Mouse (Mus musculus): ENCODE data around the gene Lbhd2.
A peak's percentile ranks its signal among the peaks of the same experiment; 100 is the strongest.

The Lbhd2 gene

DNA sequence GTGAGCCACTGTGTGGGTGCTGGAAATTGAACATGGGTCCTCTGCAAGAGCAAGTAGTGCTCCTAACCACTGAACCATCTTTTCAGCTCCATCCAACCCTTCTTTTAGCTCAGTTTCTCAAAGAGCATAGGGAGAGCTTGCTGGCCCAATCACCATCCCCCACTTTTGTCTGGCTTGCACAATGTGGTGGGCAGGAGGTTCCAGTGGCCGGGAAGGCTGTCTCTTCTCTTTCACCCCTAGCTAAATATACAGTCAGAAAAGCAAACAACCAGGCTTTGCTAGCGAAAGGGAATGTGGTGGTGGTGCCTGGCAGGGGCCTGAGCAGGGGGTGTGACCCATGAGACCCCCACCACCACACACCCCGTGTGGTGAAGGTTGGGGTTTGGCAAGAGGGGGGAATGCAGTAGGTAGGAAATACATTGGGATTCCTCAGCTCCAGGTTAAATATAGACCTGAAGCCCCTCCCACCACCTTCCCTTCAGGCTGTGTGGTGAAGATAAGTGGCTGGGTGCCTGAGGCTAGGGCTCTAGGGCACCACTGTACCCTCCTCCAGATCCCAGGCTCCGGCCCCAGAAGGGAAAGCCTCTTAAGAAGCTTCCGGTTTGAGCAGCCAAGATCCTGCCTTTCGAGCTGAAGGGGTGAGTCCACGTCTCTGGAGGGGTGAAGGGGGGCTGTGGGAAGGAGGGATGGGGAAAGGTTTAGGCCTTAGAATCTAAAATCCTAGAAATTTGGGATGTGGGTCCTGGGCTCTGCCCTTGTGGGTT is 14.5 kb downstream of the Lbhd2 start:
- no peaks in the 10 kb centered on the region for H3K36me3 ChIP-seq (ENCODE audit: control insufficient read depth, insufficient read depth, low read length, poor library complexity, severe bottlenecking)
- DNase-seq (ENCODE audit: low read depth, low spot score), result no peak

DNA sequence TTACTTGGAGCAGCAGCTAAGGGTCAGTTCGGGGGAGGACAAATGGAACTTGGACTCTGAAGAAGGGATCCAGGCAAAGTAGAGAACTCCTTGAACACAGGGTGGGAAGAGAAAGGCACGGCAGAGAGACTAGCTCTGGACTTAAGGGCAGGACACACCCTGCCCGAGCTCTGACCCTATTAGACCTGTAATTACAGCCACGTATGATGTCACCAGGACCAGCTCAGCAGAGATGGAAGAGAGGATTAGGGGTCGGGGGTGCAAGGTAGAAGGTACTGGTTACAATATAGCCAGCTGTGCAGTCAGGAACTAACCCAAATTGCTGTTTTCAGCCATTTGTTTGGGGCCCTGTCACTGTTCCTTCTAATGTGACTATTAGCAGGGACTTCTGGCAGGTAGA is 16.2 kb downstream of the Lbhd2 start:
- no peaks in the 10 kb centered on the region for H3K36me3 ChIP-seq (ENCODE audit: control insufficient read depth, insufficient read depth, low read length, poor library complexity, severe bottlenecking)
- 0 out of 2 replicates have a peak, but pooled peaks cover 2% of the 10 kb centered on the region for H3K27me3 ChIP-seq (ENCODE audit: control insufficient read depth, insufficient read depth, low read length, poor library complexity, severe bottlenecking)
- DNase-seq (ENCODE audit: low read depth, low spot score), result no peak

More for the DNA sequence above, 14.5 kb downstream of the Lbhd2 start:
- H3K27me3 ChIP-seq (ENCODE audit: control insufficient read depth, insufficient read depth, low read length, poor library complexity, severe bottlenecking), result 0 out of 2 replicates have a peak, but pooled peaks cover 2% of the 10 kb centered on the region

DNA sequence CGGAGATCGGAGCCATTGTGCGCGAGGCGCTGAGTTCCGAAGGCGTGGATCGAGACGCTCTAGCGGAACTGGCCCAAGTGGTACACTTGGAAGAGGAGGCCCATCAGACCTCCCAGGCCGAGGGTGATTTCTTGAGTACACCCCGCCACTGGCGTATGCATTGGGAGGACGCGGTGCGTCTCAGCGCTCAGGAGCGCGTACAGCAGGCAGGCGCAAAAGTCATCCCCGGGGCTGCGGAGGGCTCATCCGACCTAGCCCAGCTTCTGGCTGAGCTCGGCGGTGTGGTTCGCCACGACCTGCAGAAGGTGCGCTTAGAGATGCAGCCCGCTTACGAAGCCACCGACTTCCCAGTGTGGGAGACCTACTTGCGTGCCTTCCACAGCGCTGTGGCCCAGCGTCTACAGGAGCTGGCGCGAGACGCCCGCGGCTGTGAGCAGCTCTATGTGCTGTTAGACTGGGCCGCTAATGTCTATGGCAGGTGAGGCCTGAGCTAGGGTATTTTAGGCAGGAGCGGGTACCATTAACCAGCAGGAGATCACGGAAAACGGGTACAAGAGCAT is 17.0 kb downstream of the Lbhd2 start:
- no peak for DNase-seq (ENCODE audit: low read depth, low spot score)
- Histone ChIP-seq H3K27me3 (ENCODE audit: control insufficient read depth, insufficient read depth, low read length, poor library complexity, severe bottlenecking) (0 out of 2 replicates have a peak, but pooled peaks cover 2% of the 10 kb centered on the region), H3K36me3 (ENCODE audit: control insufficient read depth, insufficient read depth, low read length, poor library complexity, severe bottlenecking) (no peaks in the 10 kb centered on the region)

GRCm38 (mm10) chr12:111424547-111424946 is 17.9 kb downstream of the Lbhd2 start:
- no peak for DNase-seq (ENCODE audit: low read depth, low spot score)
- H3K27me3 ChIP-seq (ENCODE audit: control insufficient read depth, insufficient read depth, low read length, poor library complexity, severe bottlenecking), result 0 out of 2 replicates have a peak, but pooled peaks cover 2% of the 10 kb centered on the region
- no peaks in the 10 kb centered on the region for H3K36me3 ChIP-seq (ENCODE audit: control insufficient read depth, insufficient read depth, low read length, poor library complexity, severe bottlenecking)

DNA sequence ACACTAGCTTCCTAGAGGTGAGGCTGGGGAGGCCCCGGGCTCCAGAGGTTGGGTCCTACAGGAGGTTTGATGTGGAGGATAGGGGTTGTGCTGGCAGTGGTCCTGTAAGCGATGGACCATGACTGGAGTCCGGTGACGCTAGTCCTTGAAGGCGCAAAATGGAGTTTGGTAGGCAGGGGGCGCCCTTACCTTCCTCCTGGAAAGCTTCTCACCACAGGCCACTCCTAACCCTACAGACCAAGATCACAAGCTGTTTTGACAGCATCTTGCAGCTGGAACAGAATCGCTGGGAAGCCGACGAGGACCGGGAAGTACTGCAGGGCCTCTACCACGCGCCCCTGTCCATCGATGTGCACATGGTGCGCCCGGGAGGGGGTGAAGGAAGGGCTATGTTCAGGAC is 18.6 kb downstream of the Lbhd2 start:
- peak; percentile 32 for DNase-seq (ENCODE audit: low read depth, low spot score)
- no peaks in the 10 kb centered on the region for H3K36me3 ChIP-seq (ENCODE audit: control insufficient read depth, insufficient read depth, low read length, poor library complexity, severe bottlenecking)
- H3K27me3 ChIP-seq (ENCODE audit: control insufficient read depth, insufficient read depth, low read length, poor library complexity, severe bottlenecking), result 0 out of 2 replicates have a peak, but pooled peaks cover 2% of the 10 kb centered on the region

DNA sequence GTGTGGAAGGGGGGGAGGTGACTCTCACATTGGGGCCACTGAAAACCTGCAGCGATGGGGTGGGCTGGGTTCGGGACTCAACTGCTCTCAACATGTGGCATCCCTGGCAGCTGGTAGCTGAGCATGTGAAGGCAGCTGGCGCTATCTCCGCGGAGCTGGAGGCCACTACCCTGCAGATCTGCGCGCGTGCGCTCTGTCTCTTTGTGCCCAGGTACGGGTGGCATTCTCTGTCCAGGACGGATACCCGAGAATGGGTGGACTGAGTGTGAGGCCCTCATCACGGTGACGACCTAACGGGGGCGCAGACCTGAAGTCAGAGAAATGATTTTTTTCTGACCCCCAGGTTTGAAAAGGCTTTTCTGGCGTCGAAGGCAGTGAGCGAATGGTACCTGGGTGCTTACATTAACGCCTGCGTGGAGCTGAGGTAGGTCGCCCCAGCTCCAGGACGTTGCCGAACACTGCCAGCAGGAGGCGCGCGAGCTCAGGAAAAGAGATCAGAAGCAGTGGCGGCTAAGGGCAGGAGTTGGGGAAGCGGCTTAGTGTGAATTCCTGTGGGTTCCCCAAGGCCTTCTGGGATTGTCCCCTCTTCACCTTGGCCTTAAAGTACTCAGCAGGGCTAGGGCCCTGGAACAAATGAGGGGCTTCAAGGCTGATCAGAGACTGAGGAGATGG is 19.3 kb downstream of the Lbhd2 start:
- 0 out of 2 replicates have a peak, but pooled peaks cover 2% of the 10 kb centered on the region for H3K27me3 ChIP-seq (ENCODE audit: control insufficient read depth, insufficient read depth, low read length, poor library complexity, severe bottlenecking)
- H3K36me3 ChIP-seq (ENCODE audit: control insufficient read depth, insufficient read depth, low read length, poor library complexity, severe bottlenecking), result no peaks in the 10 kb centered on the region
- peak; percentile 73 for DNase-seq (ENCODE audit: low read depth, low spot score)

DNA sequence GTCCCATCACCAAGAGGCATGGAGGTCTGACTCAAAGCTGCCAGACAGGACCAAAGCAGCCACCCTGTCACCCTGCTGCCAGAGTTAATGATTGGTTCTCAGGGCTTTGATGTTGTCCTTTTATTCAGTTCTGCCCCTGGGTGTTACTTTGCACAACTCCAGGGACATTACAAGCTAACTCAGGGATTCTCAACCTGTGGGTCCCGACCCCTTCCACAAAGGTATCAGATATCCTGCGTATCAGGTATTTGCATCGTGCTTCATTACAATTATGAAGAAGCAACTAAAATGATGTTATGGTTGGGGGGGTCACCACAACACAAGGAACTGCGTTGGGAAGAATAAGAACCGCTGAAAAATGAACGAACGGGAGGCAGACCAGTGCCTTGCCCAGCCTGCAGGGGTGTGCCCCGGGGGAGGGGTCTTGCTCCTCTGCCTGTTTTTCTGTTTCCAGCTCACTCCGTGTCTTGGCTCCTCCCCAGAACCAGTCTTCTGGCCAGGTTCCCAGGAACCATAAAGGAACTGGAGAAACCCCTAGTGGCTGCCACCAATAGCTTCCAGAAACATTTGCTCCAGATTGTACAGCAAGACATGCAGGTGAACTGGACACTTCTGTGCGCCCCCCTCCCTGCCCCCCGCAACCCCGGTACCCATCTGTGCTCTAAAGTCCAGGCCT is 21.0 kb downstream of the Lbhd2 start:
- 0 out of 2 replicates have a peak, but pooled peaks cover 2% of the 10 kb centered on the region for H3K27me3 ChIP-seq (ENCODE audit: control insufficient read depth, insufficient read depth, low read length, poor library complexity, severe bottlenecking)
- no peak for DNase-seq (ENCODE audit: low read depth, low spot score)
- H3K36me3 ChIP-seq (ENCODE audit: control insufficient read depth, insufficient read depth, low read length, poor library complexity, severe bottlenecking), result no peaks in the 10 kb centered on the region

DNA sequence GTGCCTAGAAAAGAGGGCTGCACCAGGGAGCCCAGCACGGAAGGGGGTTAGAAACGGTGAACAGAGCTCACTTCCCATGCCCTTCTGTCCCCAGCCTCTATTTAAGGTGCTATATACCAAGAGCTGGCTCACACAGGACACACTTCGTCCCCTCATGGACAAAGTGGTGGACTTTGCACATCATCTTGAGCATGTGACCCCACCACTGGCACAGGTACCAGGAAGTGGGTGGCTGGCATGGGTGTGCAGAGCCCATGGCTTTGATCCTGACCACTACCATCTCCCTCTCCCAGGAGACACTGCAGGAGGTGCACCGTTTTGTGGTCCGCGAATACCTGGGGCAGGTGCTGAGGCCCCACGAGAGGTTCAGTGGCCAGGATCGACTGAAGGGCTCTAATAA is 21.8 kb downstream of the Lbhd2 start:
- no peaks in the 10 kb centered on the region for H3K36me3 ChIP-seq (ENCODE audit: control insufficient read depth, insufficient read depth, low read length, poor library complexity, severe bottlenecking)
- DNase-seq (ENCODE audit: low read depth, low spot score), result no peak
- no peaks in the 10 kb centered on the region for H3K27me3 ChIP-seq (ENCODE audit: control insufficient read depth, insufficient read depth, low read length, poor library complexity, severe bottlenecking)

GRCm38 (mm10) chr12:111428961-111429911 is 22.6 kb downstream of the Lbhd2 start:
- Histone ChIP-seq H3K36me3 (ENCODE audit: control insufficient read depth, insufficient read depth, low read length, poor library complexity, severe bottlenecking) (no peaks in the 10 kb centered on the region), H3K27me3 (ENCODE audit: control insufficient read depth, insufficient read depth, low read length, poor library complexity, severe bottlenecking) (no peaks in the 10 kb centered on the region)
- peak; percentile 34 for DNase-seq (ENCODE audit: low read depth, low spot score)

DNA sequence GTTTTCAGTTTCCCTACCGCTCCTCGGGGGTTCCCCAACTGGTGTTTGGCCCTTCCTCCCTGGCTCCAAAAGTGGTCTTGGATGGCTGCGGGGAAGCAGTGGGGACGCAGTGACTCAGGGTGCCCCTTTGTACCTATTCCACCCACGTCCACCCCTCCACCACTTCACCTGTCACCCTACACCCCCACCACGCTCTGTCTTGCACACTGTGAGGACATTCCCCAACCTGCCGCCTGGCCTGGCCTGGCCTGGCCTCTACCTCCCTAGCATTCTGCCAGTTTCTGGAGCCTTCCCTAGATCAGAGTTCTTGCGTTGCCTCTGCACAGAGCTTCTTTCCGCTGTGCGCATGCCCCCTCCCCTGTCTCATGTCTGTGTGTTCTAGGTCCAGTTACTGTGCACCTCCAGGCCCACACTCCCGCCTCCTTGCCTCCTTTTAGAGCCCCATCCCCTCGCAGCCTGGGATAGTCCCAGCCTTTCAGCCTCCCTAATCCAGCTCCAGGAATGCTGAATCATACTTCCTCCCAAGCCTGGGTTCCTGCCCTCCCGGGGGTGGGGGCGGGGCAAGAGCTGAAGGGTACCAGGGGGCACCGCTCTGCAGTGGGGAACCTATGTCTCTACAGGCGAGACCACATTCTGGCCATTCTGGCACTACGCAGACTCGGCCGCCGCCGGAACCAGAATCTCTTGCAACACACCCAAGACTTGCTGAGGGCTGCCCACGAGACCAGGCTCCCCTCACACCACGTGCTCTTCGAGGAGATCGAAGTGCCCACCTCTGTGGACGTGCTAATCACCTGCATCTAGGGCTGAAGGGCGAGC is 23.6 kb downstream of the Lbhd2 start:
- no peak for DNase-seq (ENCODE audit: low read depth, low spot score)
- H3K27me3 ChIP-seq (ENCODE audit: control insufficient read depth, insufficient read depth, low read length, poor library complexity, severe bottlenecking), result no peaks in the 10 kb centered on the region
- H3K36me3 ChIP-seq (ENCODE audit: control insufficient read depth, insufficient read depth, low read length, poor library complexity, severe bottlenecking), result no peaks in the 10 kb centered on the region

GRCm38 (mm10) chr12:111430868-111431817 is 24.5 kb downstream of the Lbhd2 start:
- H3K27me3 ChIP-seq (ENCODE audit: control insufficient read depth, insufficient read depth, low read length, poor library complexity, severe bottlenecking), result no peaks in the 10 kb centered on the region
- no peaks in the 10 kb centered on the region for H3K36me3 ChIP-seq (ENCODE audit: control insufficient read depth, insufficient read depth, low read length, poor library complexity, severe bottlenecking)
- DNase-seq (ENCODE audit: low read depth, low spot score), result no peak

DNA sequence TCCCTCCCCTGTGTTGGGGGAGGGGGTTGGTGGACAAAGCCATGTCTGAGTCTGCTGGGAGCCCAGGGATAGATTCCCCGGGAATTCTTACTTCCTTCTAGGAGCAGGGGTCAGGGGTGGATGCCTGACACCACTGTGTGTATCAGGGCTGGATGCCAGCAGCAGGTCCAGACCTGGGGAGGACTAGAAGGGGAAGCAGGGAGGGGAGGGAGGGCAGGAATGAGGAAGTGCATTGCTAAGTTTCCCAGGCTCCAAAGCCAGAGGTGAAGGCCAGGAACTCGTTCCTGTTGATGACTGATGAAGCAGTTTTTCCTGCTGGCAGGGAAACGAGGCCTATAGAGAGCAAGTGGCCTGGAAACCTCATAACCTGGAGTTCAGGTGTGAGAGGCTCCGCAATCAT is 25.5 kb downstream of the Lbhd2 start:
- DNase-seq (ENCODE audit: low read depth, low spot score), result no peak
- Histone ChIP-seq H3K27me3 (ENCODE audit: control insufficient read depth, insufficient read depth, low read length, poor library complexity, severe bottlenecking) (no peaks in the 10 kb centered on the region), H3K36me3 (ENCODE audit: control insufficient read depth, insufficient read depth, low read length, poor library complexity, severe bottlenecking) (no peaks in the 10 kb centered on the region)

Measured in splenic B cell, adult 2 months (primary cell).